Mouse (Mus musculus) megakaryocyte progenitor cell, adult 5-6 weeks (primary cell): ENCODE measurements around the gene Gm45902. TPM values are rescaled to one million over a fixed set of nuclear protein-coding genes. Genes with fewer than 3 reads are reported as not detected.

Source experiments
- total RNA-seq, 2 experiments: library from RNA; stranded (forward) in 1 of 2; stranded (reverse) in 1 of 2; fragments of 157-497, 149-512 nt in 1 of 2; fragments of 200-1000 nt in 1 of 2; gene quantifications; 2 replicates each; pipeline versions ENCODE4 v1.2.3 to v1.2.4; 2015 to 2017

The Gm45902 gene
- total RNA-seq, 2 experiments from 2014 or later, result 6.0 to 12.8 TPM

Other genes starting within 250 kb of the Gm45902 start
- gene Nmt2, start 228.6 kb downstream of the Gm45902 start, total RNA-seq (2015), result 16.8 and 17.2 TPM in 2 replicates
- gene Nmt2, start 228.6 kb downstream of the Gm45902 start, total RNA-seq (2017), result 22.6 and 24.6 TPM in 2 replicates
- gene Rpp38, start 180.1 kb downstream of the Gm45902 start, total RNA-seq (2015), result 19.4 and 27.5 TPM in 2 replicates
- 5.8 and 13.1 TPM in 2 replicates for gene Rpp38, start 180.1 kb downstream of the Gm45902 start, total RNA-seq (2017)
- 0.73 TPM in 1 of 2 replicates, not detected in the other for gene Acbd7, start 176.6 kb downstream of the Gm45902 start, total RNA-seq (2015)
- not detected in 2 replicates for gene Acbd7, start 176.6 kb downstream of the Gm45902 start, total RNA-seq (2017)
- gene Olah, start 115.6 kb downstream of the Gm45902 start, total RNA-seq (2015), result not detected in 2 replicates
- not detected in 2 replicates for gene Olah, start 115.6 kb downstream of the Gm45902 start, total RNA-seq (2017)
- not detected in 2 replicates for gene Meig1, start 90.1 kb downstream of the Gm45902 start, total RNA-seq (2015)
- not detected in 2 replicates for gene Meig1, start 90.1 kb downstream of the Gm45902 start, total RNA-seq (2017)
- gene Dclre1c, start 88.7 kb downstream of the Gm45902 start, total RNA-seq (2015), result 10.2 and 17.1 TPM in 2 replicates
- gene Dclre1c, start 88.7 kb downstream of the Gm45902 start, total RNA-seq (2017), result 9.6 and 15.3 TPM in 2 replicates
- 16.9 and 20.0 TPM in 2 replicates for gene Suv39h2, start 37.8 kb downstream of the Gm45902 start, total RNA-seq (2015)
- gene Suv39h2, start 37.8 kb downstream of the Gm45902 start, total RNA-seq (2017), result 15.6 and 17.4 TPM in 2 replicates
- gene Hspa14, start within 50 bp of the Gm45902 start, total RNA-seq (2015), result 65.8 and 83.1 TPM in 2 replicates
- 172 TPM in 2 replicates for gene Hspa14, start within 50 bp of the Gm45902 start, total RNA-seq (2017)
- gene Cdnf, start 240 bp upstream of the Gm45902 start, total RNA-seq (2015), result 0.59 and 0.62 TPM in 2 replicates
- 0.25 and 0.68 TPM in 2 replicates for gene Cdnf, start 240 bp upstream of the Gm45902 start, total RNA-seq (2017)
- 1,007 and 1,094 TPM in 2 replicates for gene Fam107b, start 57.7 kb upstream of the Gm45902 start, total RNA-seq (2015)
- 622 and 1,143 TPM in 2 replicates for gene Fam107b, start 57.7 kb upstream of the Gm45902 start, total RNA-seq (2017)